Mouse (Mus musculus): ENCODE measurements around the gene Mast3.

- TF ChIP-seq POLR2A (IDR thresholded peaks at IDR 0.05; ENCODE audit: insufficient read depth, low read depth, low read length) (no peak), CTCF (IDR thresholded peaks at IDR 0.05; ENCODE audit: insufficient read depth, low read depth, low read length) (peak; percentile 94)
Measured at GRCm38 (mm10) chr8:70844523-70844922, 39.7 kb upstream of the Mast3 start.
